42 mouse cellular contexts compared by ENCODE assay signal in the genomic region with DNA sequence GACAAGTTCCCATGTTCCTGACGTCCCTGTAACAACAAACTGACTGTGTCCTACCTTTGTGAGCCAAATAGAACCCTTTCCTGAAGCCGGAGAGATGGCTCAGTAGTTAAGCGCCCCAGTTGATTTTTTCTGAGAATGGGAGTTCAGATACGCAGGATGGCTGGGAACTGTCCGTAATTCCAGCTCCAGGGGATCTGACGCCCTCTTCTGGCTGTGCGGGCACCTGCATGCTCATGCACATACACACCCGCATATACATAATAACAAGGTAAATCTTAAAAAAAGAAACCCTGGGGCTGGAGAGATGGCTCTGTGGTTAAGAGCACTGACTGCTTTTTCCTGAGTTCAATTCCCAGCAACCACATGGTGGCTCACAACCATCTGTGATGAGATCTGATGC. TPM values are rescaled to one million over a fixed set of nuclear protein-coding genes. Genes with fewer than 3 reads are reported as not detected.
DNase-seq lines count a peak whose midpoint lies in the region; ATAC-seq and TF ChIP-seq lines count a peak whose summit lies in the region.
"Had no signal": no experiment of that assay in that cellular context is flagged by ENCODE, and none has a peak within 500 bp of the region (broad histone marks: within the 10 kb centered on the region; RNA-seq: fewer than 3 reads in every experiment).

No protein-coding gene starts in this region.

- no peaks in the 10 kb centered on the region for H3K36me3 ChIP-seq in heart, adult 2 months (ENCODE audit: control insufficient read depth, insufficient read depth, low read length)
- H3K36me3 ChIP-seq in midbrain, postnatal 0 days (ENCODE audit: insufficient read depth, low read length), result no peaks in the 10 kb centered on the region; the same call in 1 of the 2 replicates
- no peaks in the 10 kb centered on the region for H3K36me3 ChIP-seq in midbrain, embryonic 11.5 days (ENCODE audit: control insufficient read depth, insufficient read depth, low read length)
- H3K36me3 ChIP-seq in embryonic facial prominence, embryonic 10.5 days (replicated peaks), result no peaks in the 10 kb centered on the region
- H3K36me3 ChIP-seq: embryonic facial prominence, embryonic 12.5 days; hindbrain, embryonic 10.5 days; hindbrain, embryonic 15.5 days; liver, embryonic 15.5 days; lung, embryonic 15.5 days; midbrain, embryonic 10.5 days; neural tube, embryonic 12.5 days had no signal

- WGBS in heart, adult 2 months, result 94% methylated on average over 8 of the region's 8 CpGs
- WGBS in midbrain, postnatal 0 days, result 93% methylated on average over 8 of the region's 8 CpGs
- 93% methylated on average over 8 of the region's 8 CpGs for WGBS in midbrain, embryonic 11.5 days
- 89% methylated on average over 8 of the region's 8 CpGs for WGBS in embryonic facial prominence, embryonic 10.5 days

- TF ChIP-seq CTCF in heart, adult 2 months (IDR thresholded peaks at IDR 0.05), result no peak
- TF ChIP-seq CTCF in midbrain, postnatal 0 days (IDR thresholded peaks at IDR 0.05), result peak; percentile 18; the same call in 1 of the 2 replicates
- peak; percentile 40 for TF ChIP-seq CTCF in Patski (IDR thresholded peaks at IDR 0.05)

- POLR2A ChIA-PET in Patski (lab: Charles Lee), result no interaction called here

- peak; percentile 48 for DNase-seq in heart, adult 11 months
- DNase-seq in heart, adult 2 months, result no peak
- no peak for DNase-seq in midbrain, postnatal 0 days (ENCODE audit: low spot score)
- no peak for DNase-seq in midbrain, embryonic 11.5 days (ENCODE audit: low spot score, missing footprints)
- DNase-seq in Patski (ENCODE audit: low read depth, low spot score), result no peak
- peak; percentile 7 for DNase-seq in embryonic facial prominence, embryonic 10.5 days (ENCODE audit: low spot score)
- no peak for DNase-seq in layer of hippocampus, adult 11-12 months (ENCODE audit: low spot score)
- no peak for DNase-seq in urinary bladder, postnatal 25 days (ENCODE audit: low spot score)
- DNase-seq: adrenal gland, postnatal 10 days; cerebellum, adult 11 months; cerebellum, adult 9-10 months; cerebellum, postnatal 36 days; heart, postnatal 14 days; kidney, adult 2 months; kidney, postnatal 4 days; right cerebral cortex, adult 18-20 months; right cerebral cortex, postnatal 4 days; thymus, postnatal 4 days had no signal

- H3K4me2 ChIP-seq in midbrain, postnatal 0 days (ENCODE audit: low read depth, low read length, poor library complexity, severe bottlenecking), result no peak overlapping the region
- no peak overlapping the region for H3K4me2 ChIP-seq in midbrain, embryonic 11.5 days
- H3K4me2 ChIP-seq: embryonic facial prominence, embryonic 12.5 days; hindbrain, embryonic 15.5 days; liver, embryonic 15.5 days; lung, embryonic 15.5 days; neural tube, embryonic 12.5 days had no signal

- H3K79me2 ChIP-seq in heart, adult 2 months (replicated peaks; ENCODE audit: control insufficient read depth, insufficient read depth, low read length), result no peaks in the 10 kb centered on the region

- no peak for TF ChIP-seq EP300 in heart, adult 2 months (IDR thresholded peaks at IDR 0.05; ENCODE audit: insufficient read depth, low read depth, low read length)

- no peaks in the 10 kb centered on the region for H3K4me1 ChIP-seq in heart, adult 2 months (ENCODE audit: control insufficient read depth, insufficient read depth, low read length)
- no peaks in the 10 kb centered on the region for H3K4me1 ChIP-seq in midbrain, postnatal 0 days (ENCODE audit: insufficient read depth, low read length)
- no peaks in the 10 kb centered on the region; the same call in 1 of the 2 replicates for H3K4me1 ChIP-seq in midbrain, embryonic 11.5 days (ENCODE audit: control insufficient read depth, insufficient read depth, low read length)
- no peaks in the 10 kb centered on the region for H3K4me1 ChIP-seq in embryonic facial prominence, embryonic 10.5 days
- H3K4me1 ChIP-seq: embryonic facial prominence, embryonic 12.5 days; hindbrain, embryonic 10.5 days; hindbrain, embryonic 15.5 days; liver, embryonic 15.5 days; lung, embryonic 15.5 days; midbrain, embryonic 10.5 days; neural tube, embryonic 12.5 days had no signal

- no peak for TF ChIP-seq POLR2A in heart, adult 2 months (IDR thresholded peaks at IDR 0.05; ENCODE audit: insufficient read depth, low read depth, low read length)

- H3K27me3 ChIP-seq in heart, adult 2 months (ENCODE audit: control insufficient read depth, insufficient read depth, low read length), result no peaks in the 10 kb centered on the region
- H3K27me3 ChIP-seq in midbrain, postnatal 0 days (ENCODE audit: insufficient read depth, low read length), result no peaks in the 10 kb centered on the region
- no peaks in the 10 kb centered on the region for H3K27me3 ChIP-seq in midbrain, embryonic 11.5 days (ENCODE audit: control insufficient read depth, insufficient read depth, low read length)
- no peaks in the 10 kb centered on the region for H3K27me3 ChIP-seq in Patski
- no peaks in the 10 kb centered on the region for H3K27me3 ChIP-seq in embryonic facial prominence, embryonic 10.5 days (replicated peaks; ENCODE audit: low read depth, poor library complexity, severe bottlenecking)
- H3K27me3 ChIP-seq: embryonic facial prominence, embryonic 12.5 days; hindbrain, embryonic 15.5 days; liver, embryonic 15.5 days; lung, embryonic 15.5 days; neural tube, embryonic 12.5 days had no signal

- H3K27ac ChIP-seq in heart, adult 2 months, result no peak overlapping the region
- no peak overlapping the region for H3K27ac ChIP-seq in midbrain, postnatal 0 days (ENCODE audit: low read depth, low read length)
- no peak overlapping the region for H3K27ac ChIP-seq in midbrain, embryonic 11.5 days (ENCODE audit: low read depth, low read length)
- H3K27ac ChIP-seq in embryonic facial prominence, embryonic 10.5 days (replicated peaks), result no peak overlapping the region
- H3K27ac ChIP-seq: embryonic facial prominence, embryonic 12.5 days; hindbrain, embryonic 10.5 days; hindbrain, embryonic 15.5 days; liver, embryonic 15.5 days; lung, embryonic 15.5 days; midbrain, embryonic 10.5 days; neural tube, embryonic 12.5 days; stomach, postnatal 0 days had no signal

- H3K9ac ChIP-seq in heart, adult 2 months (ENCODE audit: low read depth, low read length), result no peak overlapping the region
- H3K9ac ChIP-seq in midbrain, postnatal 0 days (replicated peaks; ENCODE audit: low read length, poor library complexity, severe bottlenecking), result no peak overlapping the region
- H3K9ac ChIP-seq in midbrain, embryonic 11.5 days (ENCODE audit: low read length), result no peak overlapping the region
- H3K9ac ChIP-seq: embryonic facial prominence, embryonic 12.5 days; hindbrain, embryonic 15.5 days; liver, embryonic 15.5 days; lung, embryonic 15.5 days; neural tube, embryonic 12.5 days had no signal

- ATAC-seq in midbrain, postnatal 0 days (ENCODE audit: low FRiP score), result no peak
- ATAC-seq in midbrain, embryonic 11.5 days (ENCODE audit: low FRiP score), result no peak
- no peak for ATAC-seq in Patski
- ATAC-seq: forebrain, embryonic 16.5 days; midbrain, embryonic 16.5 days had no signal

- CTCF ChIA-PET in Patski (lab: Charles Lee), result no interaction called here

- in situ Hi-C loops in Patski (cut with MboI; ENCODE audit: low pct_unique_long_range_greater_than_20kb), result no loop called here

- H3K4me3 ChIP-seq in heart, adult 2 months, result no peak overlapping the region
- H3K4me3 ChIP-seq in midbrain, postnatal 0 days (ENCODE audit: low read depth, low read length), result no peak overlapping the region
- H3K4me3 ChIP-seq in midbrain, embryonic 11.5 days (ENCODE audit: low read depth, low read length), result no peak overlapping the region
- no peak overlapping the region for H3K4me3 ChIP-seq in embryonic facial prominence, embryonic 10.5 days
- H3K4me3 ChIP-seq: embryonic facial prominence, embryonic 12.5 days; hindbrain, embryonic 10.5 days; hindbrain, embryonic 15.5 days; liver, embryonic 15.5 days; lung, embryonic 15.5 days; midbrain, embryonic 10.5 days; myocyte; neural tube, embryonic 12.5 days had no signal

- no peaks in the 10 kb centered on the region for H3K9me3 ChIP-seq in midbrain, postnatal 0 days (ENCODE audit: low read length)
- H3K9me3 ChIP-seq in midbrain, embryonic 11.5 days (ENCODE audit: control insufficient read depth, low read length), result no peaks in the 10 kb centered on the region
- no peaks in the 10 kb centered on the region for H3K9me3 ChIP-seq in embryonic facial prominence, embryonic 10.5 days
- H3K9me3 ChIP-seq: embryonic facial prominence, embryonic 12.5 days; hindbrain, embryonic 10.5 days; hindbrain, embryonic 15.5 days; liver, embryonic 15.5 days; lung, embryonic 15.5 days; midbrain, embryonic 10.5 days; neural tube, embryonic 12.5 days had no signal

- intact Hi-C loops in heart, adult 2 months (cut with DNase I), result no loop called here

RNA-seq across cellular contexts. Expression of a gene that starts 36.6 kb away (rescaled TPM):
- 1 to 10 TPM; 1.9 to 2.5 TPM for total RNA-seq in heart, adult 2 months (2021)
- 1.4 and 1.9 TPM in 2 replicates for polyA plus RNA-seq in heart, adult 2 months (2012; rRNA removed)
- total RNA-seq in midbrain, postnatal 0 days (2014; rRNA removed), result 20.6 and 22.2 TPM in 2 replicates
- 12.9 and 13.0 TPM in 2 replicates for polyA plus RNA-seq in midbrain, postnatal 0 days (2015; fragmentation: Nextera tagmentation; extraction: Ambion mirVana)
- polyA plus RNA-seq in midbrain, embryonic 11.5 days (2014; fragmentation: Nextera tagmentation; extraction: Ambion mirVana), result 12.4 and 14.9 TPM in 2 replicates
- polyA plus RNA-seq in Patski (2021), result 5.5 TPM
- polyA plus RNA-seq in embryonic facial prominence, embryonic 10.5 days (2016; fragmentation: Nextera tagmentation; extraction: Ambion mirVana), result 13.0 and 14.3 TPM in 2 replicates

RNA-seq across cellular contexts. Expression of a gene that starts 46.7 kb away (rescaled TPM):
- 1 to 10 TPM; 5.8 to 8.6 TPM for total RNA-seq in heart, adult 2 months (2021)
- 8.7 and 8.9 TPM in 2 replicates for polyA plus RNA-seq in heart, adult 2 months (2012; rRNA removed)
- 24.0 and 58.3 TPM in 2 replicates for total RNA-seq in midbrain, postnatal 0 days (2014; rRNA removed)
- 22.7 and 23.4 TPM in 2 replicates for polyA plus RNA-seq in midbrain, postnatal 0 days (2015; fragmentation: Nextera tagmentation; extraction: Ambion mirVana)
- polyA plus RNA-seq in midbrain, embryonic 11.5 days (2014; fragmentation: Nextera tagmentation; extraction: Ambion mirVana), result 38.5 and 43.8 TPM in 2 replicates
- 55.6 TPM for polyA plus RNA-seq in Patski (2021)
- polyA plus RNA-seq in embryonic facial prominence, embryonic 10.5 days (2016; fragmentation: Nextera tagmentation; extraction: Ambion mirVana), result 41.9 and 44.2 TPM in 2 replicates

RNA-seq across cellular contexts. Expression of a gene that starts 46.8 kb away (rescaled TPM):
- total RNA-seq in heart, adult 2 months (2021), result 1 to 10 TPM; 3.3 to 4.2 TPM
- polyA plus RNA-seq in heart, adult 2 months (2012; rRNA removed), result 6.2 and 9.6 TPM in 2 replicates
- total RNA-seq in midbrain, postnatal 0 days (2014; rRNA removed), result 23.3 and 25.9 TPM in 2 replicates
- polyA plus RNA-seq in midbrain, postnatal 0 days (2015; fragmentation: Nextera tagmentation; extraction: Ambion mirVana), result 6.9 and 7.4 TPM in 2 replicates
- polyA plus RNA-seq in midbrain, embryonic 11.5 days (2014; fragmentation: Nextera tagmentation; extraction: Ambion mirVana), result 12.5 and 12.6 TPM in 2 replicates
- polyA plus RNA-seq in Patski (2021), result 6.2 TPM
- polyA plus RNA-seq in embryonic facial prominence, embryonic 10.5 days (2016; fragmentation: Nextera tagmentation; extraction: Ambion mirVana), result 11.2 and 12.9 TPM in 2 replicates

RNA-seq across cellular contexts. Expression of a gene that starts 57.8 kb away (rescaled TPM):
- total RNA-seq in heart, adult 2 months (2021), result not detected
- not detected in 2 replicates for polyA plus RNA-seq in heart, adult 2 months (2012; rRNA removed)
- total RNA-seq in midbrain, postnatal 0 days (2014; rRNA removed), result not detected in 2 replicates
- polyA plus RNA-seq in midbrain, postnatal 0 days (2015; fragmentation: Nextera tagmentation; extraction: Ambion mirVana), result 0.83 TPM in 1 of 2 replicates, not detected in the other
- not detected in 2 replicates for polyA plus RNA-seq in midbrain, embryonic 11.5 days (2014; fragmentation: Nextera tagmentation; extraction: Ambion mirVana)
- polyA plus RNA-seq in Patski (2021), result not detected
- not detected in 2 replicates for polyA plus RNA-seq in embryonic facial prominence, embryonic 10.5 days (2016; fragmentation: Nextera tagmentation; extraction: Ambion mirVana)
- total RNA-seq: adrenal gland, postnatal 10 days; gastrocnemius, adult 8-10 months; gastrocnemius, postnatal 4 days; heart, postnatal 14 days; layer of hippocampus, postnatal 10 days; left cerebral cortex, adult 18-20 months; left cerebral cortex, postnatal 36 days; megakaryocyte progenitor cell, adult 5-6 weeks had no signal
- polyA plus RNA-seq: embryonic facial prominence, embryonic 12.5 days; forebrain, embryonic 11.5 days; forebrain, embryonic 16.5 days; heart, embryonic 14.5 days; hindbrain, embryonic 10.5 days; hindbrain, embryonic 15.5 days; intestine, embryonic 14.5 days; kidney, adult 2 months; kidney, embryonic 16.5 days; limb, embryonic 14.5 days; liver, embryonic 15.5 days; lung, embryonic 15.5 days; midbrain, embryonic 10.5 days; midbrain, embryonic 16.5 days; myocyte; neural tube, embryonic 12.5 days; spleen, adult 2 months; stomach, postnatal 0 days; thymus, postnatal 0 days had no signal

Comparison
In these comparisons a context has a peak if more than half of its experiments do, and no peak if none do; other contexts are left out.
1. DNase-seq: peak in heart, adult 11 months (single experiment) and embryonic facial prominence, embryonic 10.5 days (single experiment); none in heart, adult 2 months (0 of 2), midbrain, postnatal 0 days (single experiment), midbrain, embryonic 11.5 days (single experiment), Patski (single experiment), layer of hippocampus, adult 11-12 months (single experiment) and urinary bladder, postnatal 25 days (single experiment).